Mouse (Mus musculus): Measurements from ENCODE around the gene Gm10271. TPM values are rescaled to one million over a fixed set of nuclear protein-coding genes. Genes with fewer than 3 reads are reported as not detected.

The Gm10271 gene
- not detected for total RNA-seq (2021)
- long read RNA-seq, experiment 1 = 0 reads
- long read RNA-seq, experiment 2 = 0 reads

GRCm38 (mm10) chr10:116972509-116972908 lies at the start of gene Gm10271:
TSS of gene Gm10271 (minus strand) at chr10:116972609.
- DNase-seq = no peak

- peak; percentile 54 for DNase-seq
Observed at GRCm38 (mm10) chr10:117021020-117021754, 48.8 kb upstream of the Gm10271 start.

- peak; percentile 48 for DNase-seq
Observed at GRCm38 (mm10) chr10:117018281-117018840, 46.0 kb upstream of the Gm10271 start.

GRCm38 (mm10) chr10:117014565-117014964 lies 42.2 kb upstream of the Gm10271 start:
- DNase-seq = no peak

- no peak for DNase-seq
Observed at GRCm38 (mm10) chr10:117013689-117014390, 41.4 kb upstream of the Gm10271 start.

- no peak for DNase-seq
Observed at GRCm38 (mm10) chr10:117011047-117011446, 38.6 kb upstream of the Gm10271 start.

- DNase-seq = no peak
Observed at GRCm38 (mm10) chr10:117009691-117010090, 37.3 kb upstream of the Gm10271 start.

GRCm38 (mm10) chr10:117005707-117006464 lies 33.5 kb upstream of the Gm10271 start:
- no peak for DNase-seq

GRCm38 (mm10) chr10:117004695-117005094 lies 32.3 kb upstream of the Gm10271 start:
- DNase-seq = no peak

GRCm38 (mm10) chr10:117000975-117001374 lies 28.6 kb upstream of the Gm10271 start:
- DNase-seq = no peak

- DNase-seq = no peak
Observed at GRCm38 (mm10) chr10:116998716-116999455, 26.5 kb upstream of the Gm10271 start.

- peak; percentile 37 for DNase-seq
Observed at GRCm38 (mm10) chr10:116996236-116996600, 23.8 kb upstream of the Gm10271 start.

- no peak for DNase-seq
Observed at GRCm38 (mm10) chr10:116995584-116996235, 23.3 kb upstream of the Gm10271 start.

- DNase-seq = no peak
Observed at GRCm38 (mm10) chr10:116995162-116995561, 22.8 kb upstream of the Gm10271 start.

- no peak for DNase-seq
Observed at GRCm38 (mm10) chr10:116993971-116994370, 21.6 kb upstream of the Gm10271 start.

- no peak for DNase-seq
Observed at GRCm38 (mm10) chr10:116986264-116987082, 14.1 kb upstream of the Gm10271 start, which contains the start of gene Best3. TSS of gene Best3 (plus strand) at chr10:116986314.

GRCm38 (mm10) chr10:116984836-116985235 lies 12.4 kb upstream of the Gm10271 start:
- DNase-seq = no peak

GRCm38 (mm10) chr10:116982526-116982925 lies 10.1 kb upstream of the Gm10271 start:
- no peak for DNase-seq

GRCm38 (mm10) chr10:116980888-116981287 lies 8.5 kb upstream of the Gm10271 start:
- peak; percentile 50 for DNase-seq

GRCm38 (mm10) chr10:116980273-116980672 lies 7.9 kb upstream of the Gm10271 start:
- no peak for DNase-seq

Measured in gastrocnemius, postnatal 10 days (tissue).